Mouse (Mus musculus) hindbrain, postnatal 0 days (tissue): Measurements from ENCODE around the gene Auh. TPM values are rescaled to one million over a fixed set of nuclear protein-coding genes. Genes with fewer than 3 reads are reported as not detected.

Source experiments
- ATAC-seq: fragments of 200-750 bp; cut with Nextera tagmentation; 2 replicates; pipeline ENCODE4 v1.8.0; 2017; ENCODE audit warnings: mild to moderate bottlenecking, moderate TSS enrichment, moderate library complexity
- DNase-seq: peaks from one replicate; pipeline ENCODE4 v3.0.0-alpha.2; 2015; ENCODE audit warnings: low spot score
- H3K27ac ChIP-seq: fragments of 300-500 bp; sonication (generic); 2 replicates; pipeline ENCODE4 v1.5.1; 2014; ENCODE audit warnings: mild to moderate bottlenecking
- H3K27me3 ChIP-seq: fragments of 300-500 bp; sonication (generic); 2 replicates; pipeline ENCODE4 v1.6.1; 2014; ENCODE audit warnings: low read length, mixed read lengths; ENCODE audit not compliant: insufficient read depth
- H3K36me3 ChIP-seq: fragments of 300-500 bp; sonication (generic); 2 replicates; pipeline ENCODE4 v1.6.1; 2014; ENCODE audit warnings: low read length, mixed read lengths; ENCODE audit not compliant: insufficient read depth
- H3K4me1 ChIP-seq: fragments of 300-500 bp; sonication (generic); 2 replicates; pipeline ENCODE4 v1.6.1; 2014; ENCODE audit warnings: antibody characterized with exemption, low read length, mixed read lengths; ENCODE audit not compliant: insufficient read depth
- H3K4me2 ChIP-seq: fragments of 300-500 bp; sonication (generic); 2 replicates; pipeline ENCODE4 v1.6.1; 2014; ENCODE audit warnings: low read depth, mild to moderate bottlenecking, low read length, moderate library complexity, mixed read lengths
- H3K4me3 ChIP-seq: fragments of 300-500 bp; sonication (generic); 2 replicates; pipeline ENCODE4 v1.5.1; 2014; ENCODE audit warnings: low read length
- H3K9ac ChIP-seq: fragments of 300-500 bp; sonication (generic); replicated peaks from 2 replicates; pipeline ENCODE4 v1.6.1; 2014; ENCODE audit warnings: mild to moderate bottlenecking, low read length, moderate library complexity, mixed read lengths
- H3K9me3 ChIP-seq: fragments of 300-500 bp; sonication (generic); 2 replicates; pipeline ENCODE4 v1.6.1; 2016; ENCODE audit warnings: low read length, mixed read lengths
- CTCF ChIP-seq: IDR thresholded peaks from 2 replicates; pipeline ENCODE4 v1.5.1; 2016; ENCODE audit warnings: antibody characterized with exemption, control low read depth, low read depth
- WGBS: fragments of 180-500 bp; shearing (Covaris S2); extraction: QIAGEN DNeasy Blood & Tissue Kit; methylation state at CpG from one replicate; pipeline ENCODE4 v1.1.7; 2014; 5-methylcytosine and 5-hydroxymethylcytosine counted together
- polyA plus RNA-seq: library from polyadenylated mRNA; unstranded; fragments of >200 nt; fragmentation: Nextera tagmentation; extraction: Ambion mirVana; gene quantifications from 2 replicates; pipeline ENCODE4 v1.2.1, GENCODE M21; 2015
- total RNA-seq: library from RNA; depleted of rRNA; stranded (reverse); fragments of >200 nt; gene quantifications from 2 replicates; pipeline ENCODE4 v1.2.3, GENCODE M21; 2014

The Auh gene
- total and polyA plus RNA-seq, 2 experiments from 2014 or later: 39.3 to 65.9 TPM

- no peaks in the 10 kb centered on the region for H3K4me1 ChIP-seq
- no peak overlapping the region for H3K4me2 ChIP-seq
- 69% methylated on average over 19 of the region's 19 CpGs for WGBS
- no peak overlapping the region for H3K9ac ChIP-seq
- H3K27me3 ChIP-seq: no peaks in the 10 kb centered on the region
- no peak for ATAC-seq
- no peaks in the 10 kb centered on the region; the same call in 1 of the 2 replicates for H3K36me3 ChIP-seq
- no peaks in the 10 kb centered on the region for H3K9me3 ChIP-seq
- no peak overlapping the region for H3K4me3 ChIP-seq
- no peak overlapping the region for H3K27ac ChIP-seq
- peak; percentile 17 for DNase-seq
- no peak for TF ChIP-seq CTCF
Measured at GRCm38 (mm10) chr13:52914591-52915110, 14.8 kb downstream of the Auh start.

DNA sequence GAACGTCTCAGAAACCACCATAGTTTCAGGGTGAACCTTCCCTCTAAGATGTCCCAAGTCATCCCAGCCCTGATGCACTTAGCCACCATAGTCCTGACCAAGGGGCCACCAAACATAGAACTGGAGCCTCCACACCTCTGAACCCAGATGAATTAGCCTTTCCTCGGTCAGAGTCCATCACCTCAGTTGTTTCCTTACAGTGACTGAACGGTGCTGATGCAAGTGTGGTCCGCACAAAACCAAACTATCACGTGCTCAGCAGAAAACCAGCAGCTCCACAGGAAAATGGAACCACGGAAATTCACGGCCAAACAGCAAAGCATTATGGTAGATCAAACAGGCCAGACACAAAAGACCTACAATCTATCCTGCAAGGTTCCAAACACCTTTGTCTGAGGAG is 15.6 kb downstream of the Auh start:
- H3K9me3 ChIP-seq: no peaks in the 10 kb centered on the region
- DNase-seq (no peak), ATAC-seq (no peak)
- H3K36me3 ChIP-seq: no peaks in the 10 kb centered on the region; the same call in 1 of the 2 replicates
- no peak overlapping the region for H3K4me2 ChIP-seq
- H3K4me1 ChIP-seq: no peaks in the 10 kb centered on the region
- no peak overlapping the region for H3K27ac ChIP-seq
- no peak overlapping the region for H3K9ac ChIP-seq
- no peaks in the 10 kb centered on the region for H3K27me3 ChIP-seq
- TF ChIP-seq CTCF: no peak
- WGBS: 76% methylated on average over 7 of the region's 7 CpGs
- H3K4me3 ChIP-seq: no peak overlapping the region

GRCm38 (mm10) chr13:52912495-52912894 is 17.0 kb downstream of the Auh start:
- TF ChIP-seq CTCF: no peak
- no peak overlapping the region for H3K4me3 ChIP-seq

GRCm38 (mm10) chr13:52911259-52911658 is 18.2 kb downstream of the Auh start:
- no peaks in the 10 kb centered on the region for H3K9me3 ChIP-seq
- DNase-seq (no peak), ATAC-seq (no peak)
- no peak overlapping the region for H3K27ac ChIP-seq
- TF ChIP-seq CTCF: no peak
- H3K4me2 ChIP-seq: no peak overlapping the region
- WGBS: 56% methylated on average over 4 of the region's 4 CpGs
- H3K4me3 ChIP-seq: no peak overlapping the region
- peaks cover 10% of the 10 kb centered on the region; the same call in 1 of the 2 replicates for H3K36me3 ChIP-seq
- no peak overlapping the region for H3K9ac ChIP-seq
- H3K27me3 ChIP-seq: no peaks in the 10 kb centered on the region
- peaks cover under 1% of the 10 kb centered on the region; the same call in 1 of the 2 replicates for H3K4me1 ChIP-seq

More at GRCm38 (mm10) chr13:52912495-52912894, 17.0 kb downstream of the Auh start:
- Histone ChIP-seq H3K27ac (no peak overlapping the region), H3K9me3 (no peaks in the 10 kb centered on the region), H3K27me3 (no peaks in the 10 kb centered on the region), H3K36me3 (peaks cover 4% of the 10 kb centered on the region; the same call in 1 of the 2 replicates), H3K9ac (no peak overlapping the region), H3K4me2 (no peak overlapping the region), H3K4me1 (no peaks in the 10 kb centered on the region)
- DNase-seq (no peak), ATAC-seq (no peak)
- WGBS: 62% methylated on average over 8 of the region's 8 CpGs

DNA sequence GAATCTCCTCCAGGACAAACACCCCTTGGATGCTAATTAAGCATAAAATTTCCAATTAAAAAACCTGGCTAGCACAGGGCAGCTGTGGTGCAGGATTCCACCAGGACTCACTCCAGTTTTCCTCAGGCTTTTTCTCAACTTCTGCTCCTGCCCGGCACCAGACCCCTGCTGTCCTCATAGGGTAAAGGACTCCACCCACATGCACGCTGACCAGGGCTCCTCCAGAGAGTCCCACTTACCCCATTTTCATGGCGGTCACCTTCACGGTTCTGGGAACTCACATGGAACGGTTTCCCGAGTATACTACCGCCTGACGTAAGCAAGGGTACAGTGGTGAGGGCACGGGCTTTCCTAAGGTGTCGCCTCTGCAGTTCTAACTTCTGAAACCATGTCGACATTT is 23.2 kb downstream of the Auh start:
- no peak overlapping the region for H3K4me2 ChIP-seq
- no peak for ATAC-seq
- peaks cover 10% of the 10 kb centered on the region; the same call in 1 of the 2 replicates for H3K4me1 ChIP-seq
- H3K4me3 ChIP-seq: no peak overlapping the region
- H3K36me3 ChIP-seq: peaks cover 10% of the 10 kb centered on the region; the same call in 1 of the 2 replicates
- H3K9ac ChIP-seq: no peak overlapping the region
- no peaks in the 10 kb centered on the region for H3K9me3 ChIP-seq
- no peaks in the 10 kb centered on the region for H3K27me3 ChIP-seq
- 76% methylated on average over 11 of the region's 11 CpGs for WGBS
- DNase-seq: no peak
- no peak overlapping the region for H3K27ac ChIP-seq
- TF ChIP-seq CTCF: no peak

DNA sequence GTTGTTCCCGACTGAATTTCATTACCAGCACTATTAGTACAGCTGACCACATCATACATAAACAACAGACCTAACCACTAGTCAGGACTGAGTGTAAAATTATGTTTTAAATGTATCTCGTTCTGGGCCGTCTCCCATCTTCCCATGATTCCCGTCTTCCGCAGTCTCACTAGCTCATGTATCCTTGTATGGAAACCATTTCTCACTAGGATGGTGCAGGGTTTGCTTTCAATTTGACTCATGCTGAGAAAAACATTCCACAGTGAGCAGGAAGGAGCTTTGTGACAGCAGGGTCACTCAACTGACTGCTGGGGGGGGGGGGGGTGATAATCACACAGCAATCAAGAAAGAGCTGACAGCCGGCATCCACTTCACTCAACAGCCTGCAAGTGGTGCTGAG is 25.3 kb downstream of the Auh start:
- no peak overlapping the region for H3K9ac ChIP-seq
- no peak overlapping the region for H3K4me3 ChIP-seq
- 0 out of 2 replicates have a peak overlapping the region, but pooled peaks have one; percentile 2 for H3K4me2 ChIP-seq
- H3K27ac ChIP-seq: no peak overlapping the region
- no peaks in the 10 kb centered on the region for H3K9me3 ChIP-seq
- ATAC-seq (no peak), DNase-seq (peak; percentile 28)
- TF ChIP-seq CTCF: no peak
- 30% methylated on average over 6 of the region's 6 CpGs for WGBS
- H3K4me1 ChIP-seq: peaks cover 10% of the 10 kb centered on the region; the same call in 1 of the 2 replicates
- peaks cover 10% of the 10 kb centered on the region; the same call in 1 of the 2 replicates for H3K36me3 ChIP-seq
- H3K27me3 ChIP-seq: no peaks in the 10 kb centered on the region

- H3K4me2 ChIP-seq: 0 out of 2 replicates have a peak overlapping the region, but pooled peaks have one; percentile 2
- no peak overlapping the region for H3K27ac ChIP-seq
- peak; percentile 65 for TF ChIP-seq CTCF
- peak; percentile 51 for DNase-seq
- no peaks in the 10 kb centered on the region for H3K27me3 ChIP-seq
- peaks cover 10% of the 10 kb centered on the region; the same call in 1 of the 2 replicates for H3K4me1 ChIP-seq
- no peaks in the 10 kb centered on the region for H3K9me3 ChIP-seq
- WGBS: 25% methylated on average over 10 of the region's 10 CpGs
- ATAC-seq: peak; percentile 48; the same call in 1 of the 2 replicates
- H3K36me3 ChIP-seq: peaks cover 10% of the 10 kb centered on the region; the same call in 1 of the 2 replicates
- H3K9ac ChIP-seq: no peak overlapping the region
- no peak overlapping the region for H3K4me3 ChIP-seq
Measured at GRCm38 (mm10) chr13:52903767-52904166, 25.7 kb downstream of the Auh start.
